Mouse (Mus musculus) forebrain, embryonic 16.5 days (tissue): ENCODE measurements around the gene Gm49721. TPM values are rescaled to one million over a fixed set of nuclear protein-coding genes. Genes with fewer than 3 reads are reported as not detected.
A peak's percentile ranks its signal among the peaks of the same experiment; 100 is the strongest.
"Not testable (repeated sequence)": the region's sequence is repeated elsewhere in the genome, so short reads cannot be mapped to it uniquely, and the experiment has no call there.

Experiments used
- ATAC-seq: fragments of 200-750 bp; cut with Nextera tagmentation; 2 replicates; pipeline ENCODE4 v1.8.0; 2017; ENCODE audit warnings: mild to moderate bottlenecking, moderate library complexity
- H3K27ac ChIP-seq: fragments of 300-500 bp; sonication (generic); 2 replicates; pipeline ENCODE4 v1.5.1; 2014; ENCODE audit warnings: low read length, control low read depth
- H3K27me3 ChIP-seq: fragments of 300-500 bp; sonication (generic); replicated peaks from 2 replicates; pipeline ENCODE4 v1.6.1; 2014; ENCODE audit warnings: low read length; ENCODE audit not compliant: control insufficient read depth, insufficient read depth
- H3K36me3 ChIP-seq: fragments of 300-500 bp; sonication (generic); 2 replicates; pipeline ENCODE4 v1.6.1; 2014; ENCODE audit not compliant: control insufficient read depth, insufficient read depth
- H3K4me1 ChIP-seq: fragments of 300-500 bp; sonication (generic); replicated peaks from 2 replicates; pipeline ENCODE4 v1.6.1; 2014; ENCODE audit warnings: low read length; ENCODE audit not compliant: control insufficient read depth, insufficient read depth
- H3K4me2 ChIP-seq: fragments of 300-500 bp; sonication (generic); 2 replicates; pipeline ENCODE4 v1.6.1; 2014; ENCODE audit warnings: mild to moderate bottlenecking, low read length, control low read depth
- H3K4me3 ChIP-seq: fragments of 300-500 bp; sonication (generic); replicated peaks from 2 replicates; pipeline ENCODE4 v1.5.1; 2014; ENCODE audit warnings: mild to moderate bottlenecking, low read length, control low read depth
- H3K9ac ChIP-seq: fragments of 300-500 bp; sonication (generic); replicated peaks from 2 replicates; pipeline ENCODE4 v1.6.1; 2014; ENCODE audit warnings: low read depth, low read length, control low read depth
- H3K9me3 ChIP-seq: fragments of 300-500 bp; sonication (generic); 2 replicates; pipeline ENCODE4 v1.6.1; 2016; ENCODE audit warnings: low read length; ENCODE audit not compliant: control insufficient read depth
- WGBS: fragments of 180-500 bp; shearing (Covaris S2); extraction: QIAGEN DNeasy Blood & Tissue Kit; methylation state at CpG from one replicate; pipeline ENCODE4 v1.1.7; 2014; 5-methylcytosine and 5-hydroxymethylcytosine counted together
- polyA plus RNA-seq: library from polyadenylated mRNA; unstranded; fragments of >200 nt; fragmentation: Nextera tagmentation; extraction: Ambion mirVana; gene quantifications from 2 replicates; pipeline ENCODE4 v1.2.1, GENCODE M21; 2015

The Gm49721 gene
- polyA plus RNA-seq: 0.25 and 0.31 TPM in 2 replicates

DNA sequence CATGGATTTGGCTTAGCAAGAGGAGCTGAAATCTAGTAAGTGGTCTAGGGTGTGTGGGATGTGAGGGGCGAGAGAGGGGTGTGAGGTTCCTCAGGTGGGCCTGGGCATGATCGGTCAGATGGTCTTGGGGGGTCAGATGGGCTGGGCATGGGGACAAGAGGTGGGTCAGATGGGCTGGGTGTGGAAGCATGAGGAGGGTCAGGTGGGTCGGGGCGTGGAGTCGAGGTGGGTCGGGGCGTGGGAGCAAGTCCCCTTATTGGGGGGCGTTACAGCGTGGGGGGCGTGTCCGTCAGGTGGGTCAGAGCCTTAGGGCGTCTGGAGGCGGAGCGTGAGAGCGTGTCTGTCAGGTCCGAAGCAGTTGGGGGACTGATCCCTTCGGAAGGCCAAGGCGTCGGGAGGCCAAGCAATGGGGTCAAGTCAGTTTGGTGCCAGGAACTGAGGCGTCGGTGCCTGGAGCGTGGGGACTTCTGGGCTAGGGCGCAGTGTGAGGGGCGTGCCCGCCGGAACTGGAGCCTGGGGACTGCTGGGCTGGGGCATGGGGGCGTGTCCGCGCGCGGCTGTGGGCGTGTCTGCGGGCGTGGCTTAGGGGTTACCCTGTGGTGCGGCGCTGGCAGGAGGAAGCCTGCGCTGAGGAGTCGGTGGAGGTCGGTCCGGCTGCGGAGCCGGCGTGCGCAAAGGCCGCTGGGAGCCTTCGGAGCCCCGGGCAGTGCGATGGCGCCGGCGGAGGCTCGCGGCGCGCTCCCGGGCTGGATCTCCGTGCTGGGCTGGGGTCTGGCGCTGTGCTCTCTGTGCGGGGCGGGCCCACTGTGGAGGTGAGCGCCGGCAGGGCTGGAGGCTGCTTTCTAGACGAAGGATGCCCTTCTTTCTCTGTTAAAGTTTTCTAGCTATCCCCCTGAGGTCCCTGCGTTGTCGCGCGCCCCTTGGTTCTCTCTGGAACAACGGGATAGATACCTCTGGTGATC is at the start of gene Gm49721:
TSS of gene Gm49721 (plus strand) at position 618 of the 962 bp plus-strand sequence.
- Histone ChIP-seq H3K4me2 (peak within 1 kb of the TSS; percentile 56), H3K9ac (peak within 1 kb of the TSS; percentile 63), H3K4me3 (peak within 1 kb of the TSS; percentile 52)
- not testable (repeated sequence) for H3K27me3 ChIP-seq, H3K9me3 ChIP-seq, H3K36me3 ChIP-seq, H3K27ac ChIP-seq, H3K4me1 ChIP-seq
- ATAC-seq: peak; percentile 98
- WGBS: 0% methylated on average over 32 of the region's 68 CpGs

GRCm38 (mm10) chr17:6931625-6932024 is 47.1 kb upstream of the Gm49721 start:
- H3K4me1 ChIP-seq, H3K9ac ChIP-seq, H3K27me3 ChIP-seq, H3K4me2 ChIP-seq, H3K4me3 ChIP-seq, H3K9me3 ChIP-seq, ATAC-seq, H3K36me3 ChIP-seq, H3K27ac ChIP-seq: not testable (repeated sequence)
- 88% methylated on average over 6 of the region's 7 CpGs for WGBS

- H3K4me2 ChIP-seq, ATAC-seq: not testable (repeated sequence)
These were observed 36.1 kb upstream of the Gm49721 start for GRCm38 (mm10) chr17:6942560-6942959.

DNA sequence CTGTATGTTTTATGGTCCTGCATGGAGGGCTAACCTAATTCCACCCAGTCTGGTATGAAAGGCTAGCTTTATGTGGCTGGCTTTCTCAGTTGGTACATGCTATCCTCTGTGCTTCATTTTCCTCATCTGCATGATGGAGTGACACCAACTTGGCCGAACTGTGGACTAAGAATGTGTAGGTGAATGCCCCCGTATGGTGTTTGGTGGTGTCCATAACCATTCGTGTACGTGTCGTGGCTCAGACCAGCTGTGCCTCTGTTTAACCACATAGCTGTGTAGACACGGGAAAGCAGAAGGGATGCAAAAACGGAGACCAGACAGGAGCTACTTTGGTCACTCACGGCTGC is 31.1 kb upstream of the Gm49721 start:
- H3K4me2 ChIP-seq: peak overlapping the region; percentile 61
- H3K4me3 ChIP-seq: peak overlapping the region; percentile 58
- WGBS: no CpG with 5 or more reads among the region's 8 CpGs
- not testable (repeated sequence) for H3K27me3 ChIP-seq, H3K27ac ChIP-seq, H3K4me1 ChIP-seq, H3K9me3 ChIP-seq, ATAC-seq, H3K9ac ChIP-seq, H3K36me3 ChIP-seq

More at GRCm38 (mm10) chr17:6942560-6942959, 36.1 kb upstream of the Gm49721 start:
- not testable (repeated sequence) for H3K27me3 ChIP-seq, H3K9me3 ChIP-seq, H3K4me1 ChIP-seq, H3K9ac ChIP-seq, H3K36me3 ChIP-seq, H3K4me3 ChIP-seq, H3K27ac ChIP-seq
- no CpG with 5 or more reads among the region's 4 CpGs for WGBS

DNA sequence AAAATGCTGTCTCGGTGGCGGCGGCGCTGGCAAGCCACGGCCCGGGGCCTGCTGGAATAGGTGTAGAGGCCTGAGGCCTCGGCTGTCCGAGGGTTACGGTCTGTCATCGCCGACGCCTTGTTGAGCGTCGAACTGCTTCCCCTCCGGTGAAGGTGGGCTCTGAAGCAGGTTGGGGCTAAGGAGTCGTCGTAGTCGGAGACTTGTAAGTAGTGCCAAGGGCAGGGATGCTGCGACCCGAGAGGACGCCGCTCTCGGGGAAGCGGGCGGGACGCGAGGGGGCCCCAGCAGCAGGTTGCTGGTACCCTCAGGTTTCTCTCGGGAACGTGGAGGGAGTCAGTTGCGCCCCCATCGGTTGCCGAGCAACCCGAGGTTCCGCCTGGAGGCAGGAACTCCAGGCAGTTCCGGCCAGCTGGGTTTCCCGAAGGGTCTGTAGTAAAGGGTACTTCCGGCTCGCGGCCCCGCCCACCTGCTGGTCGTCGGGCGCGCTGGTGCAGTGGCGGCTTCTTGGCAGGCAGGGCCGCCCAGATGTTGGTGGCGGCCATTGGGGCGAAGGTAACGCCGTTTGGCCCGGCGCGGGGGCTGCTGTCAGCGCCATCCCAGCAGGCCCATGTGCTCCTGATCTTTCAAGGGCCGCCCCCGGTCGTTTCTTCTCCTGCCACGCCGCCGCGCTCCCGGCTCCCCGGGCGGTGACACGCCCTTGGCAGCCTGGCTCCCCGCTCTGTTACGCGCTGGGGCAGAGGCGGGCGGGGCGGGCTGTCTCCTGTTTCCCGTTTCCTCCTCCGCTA is 30.5 kb upstream of the Gm49721 start, which contains the start of gene Rsph3b:
TSS of gene Rsph3b (minus strand) at position 699 of the 785 bp plus-strand sequence.
- H3K9me3 ChIP-seq, H3K4me1 ChIP-seq, H3K36me3 ChIP-seq, H3K27me3 ChIP-seq: not testable (repeated sequence)
- Histone ChIP-seq H3K27ac (peak within 1 kb of the TSS; percentile 65), H3K9ac (peak within 1 kb of the TSS; percentile 51), H3K4me3 (peak within 1 kb of the TSS; percentile 58), H3K4me2 (peak within 1 kb of the TSS; percentile 61)
- ATAC-seq: peak; percentile 97
- WGBS: under 1% methylated on average over 66 of the region's 73 CpGs

GRCm38 (mm10) chr17:6948769-6949228 is 29.9 kb upstream of the Gm49721 start:
- not testable (repeated sequence) for H3K9me3 ChIP-seq, H3K27me3 ChIP-seq, H3K4me1 ChIP-seq, H3K36me3 ChIP-seq
- Histone ChIP-seq H3K4me2 (peak overlapping the region; percentile 61), H3K4me3 (peak overlapping the region; percentile 58), H3K27ac (peak overlapping the region; percentile 65), H3K9ac (peak overlapping the region; percentile 51)
- WGBS: 11% methylated on average over 9 of the region's 9 CpGs
- peak; percentile 31; the same call in 1 of the 2 replicates for ATAC-seq

DNA sequence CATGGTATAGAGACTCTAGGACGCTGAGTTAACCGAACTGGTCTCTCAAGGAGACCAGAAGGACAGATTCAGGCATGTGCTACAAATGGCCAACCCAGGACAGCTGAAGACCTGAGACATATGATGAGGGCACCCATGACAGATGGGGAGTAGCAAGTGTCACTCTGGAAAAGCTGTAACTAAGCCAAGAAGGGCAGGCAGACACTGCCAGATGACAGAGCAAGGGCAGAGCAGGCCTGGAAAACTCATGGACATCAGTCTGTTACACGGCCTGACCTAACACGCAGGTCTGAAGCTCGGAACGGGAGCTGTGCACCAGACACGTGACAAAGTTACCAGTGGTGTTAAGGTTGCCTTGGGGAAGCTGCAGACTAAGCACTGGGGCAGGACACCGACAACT is 19.8 kb upstream of the Gm49721 start:
- not testable (repeated sequence) for H3K4me1 ChIP-seq, H3K9me3 ChIP-seq, H3K36me3 ChIP-seq, H3K27ac ChIP-seq, H3K9ac ChIP-seq, ATAC-seq, H3K4me2 ChIP-seq, H3K27me3 ChIP-seq, H3K4me3 ChIP-seq
- 82% methylated on average over 5 of the region's 8 CpGs for WGBS

GRCm38 (mm10) chr17:6959543-6960259 is 19.0 kb upstream of the Gm49721 start:
- H3K4me2 ChIP-seq: peak overlapping the region; percentile 47
- not testable (repeated sequence) for H3K9me3 ChIP-seq, H3K27ac ChIP-seq, ATAC-seq, H3K36me3 ChIP-seq, H3K27me3 ChIP-seq, H3K9ac ChIP-seq, H3K4me1 ChIP-seq
- 69% methylated on average over 3 of the region's 6 CpGs for WGBS
- H3K4me3 ChIP-seq: peak overlapping the region; percentile 50

- H3K27ac ChIP-seq, H3K36me3 ChIP-seq, H3K27me3 ChIP-seq, ATAC-seq, H3K9me3 ChIP-seq, H3K9ac ChIP-seq, H3K4me1 ChIP-seq: not testable (repeated sequence)
- WGBS: 1% methylated on average over 12 of the region's 12 CpGs
- Histone ChIP-seq H3K4me3 (peak overlapping the region; percentile 50), H3K4me2 (peak overlapping the region; percentile 47)
These were observed 18.4 kb upstream of the Gm49721 start for GRCm38 (mm10) chr17:6960349-6960748.
